Mouse (Mus musculus) cerebellum, adult 2 months (tissue): ENCODE measurements around the gene Sap18b.

Experiments
- CTCF ChIP-seq: fragments of 200-500 bp; IDR thresholded peaks from 2 replicates; pipeline ENCODE4 v1.5.1; 2011; ENCODE audit warnings: low read depth, mild to moderate bottlenecking, control low read depth, low read length, moderate library complexity, borderline replicate concordance; ENCODE audit not compliant: insufficient read depth
- POLR2A ChIP-seq: fragments of 200-500 bp; IDR thresholded peaks from 2 replicates; pipeline ENCODE4 v1.6.1; 2011; ENCODE audit warnings: low read length, control low read depth, borderline replicate concordance; ENCODE audit not compliant: insufficient read depth

DNA sequence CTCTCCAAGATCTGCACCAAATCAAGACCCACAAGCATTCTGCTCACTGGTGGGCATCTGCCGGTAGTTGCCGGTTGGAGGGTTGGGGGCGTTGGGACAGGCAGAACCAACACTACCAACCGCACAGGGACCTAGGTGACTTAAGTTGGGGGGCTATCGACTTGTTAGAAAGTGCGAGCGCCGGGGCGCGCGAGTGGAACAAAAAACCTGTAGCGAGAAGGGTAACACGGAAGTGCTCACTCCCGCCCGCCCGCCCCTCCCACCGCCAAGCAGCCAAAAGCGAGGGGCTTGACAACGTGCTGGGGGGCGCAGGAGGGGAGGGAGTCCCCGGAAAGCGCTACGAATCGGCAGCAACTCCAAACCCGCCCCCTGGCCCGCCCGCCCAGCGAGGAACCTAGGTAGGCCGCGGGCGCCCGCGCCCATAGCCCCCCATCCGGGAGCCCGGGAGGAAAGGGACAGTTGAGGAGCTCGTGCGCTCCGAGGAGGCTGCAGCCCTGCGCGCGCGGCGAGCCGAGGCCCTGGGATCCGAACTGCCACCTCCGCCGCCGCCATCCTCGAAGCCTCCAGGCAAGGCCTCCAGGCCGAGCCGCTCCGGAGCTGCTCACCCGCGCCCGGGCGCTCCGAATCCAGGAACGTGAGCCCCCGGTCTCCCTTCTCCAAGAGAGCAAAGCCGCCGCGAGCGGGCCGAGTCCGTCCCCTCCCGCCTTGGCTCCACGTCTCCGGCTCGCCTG lies 18.5 kb upstream of the Sap18b start:
- TF ChIP-seq CTCF (no peak), POLR2A (no peak)
